Mouse (Mus musculus) gastrocnemius, adult 2 months (tissue): ENCODE data around the gene Mcm8. TPM values are rescaled to one million over a fixed set of nuclear protein-coding genes. Genes with fewer than 3 reads are reported as not detected.
A peak's percentile ranks its signal among the peaks of the same experiment; 100 is the strongest.

Experiments
- DNase-seq: peaks from one replicate; pipeline ENCODE4 v3.0.0; 2022
- H3K27ac ChIP-seq: fragments of 200-600 bp; 2 replicates; pipeline ENCODE4 v1.8.1; 2022; ENCODE audit warnings: mild to moderate bottlenecking
- H3K4me3 ChIP-seq: fragments of 200-600 bp; 2 replicates; pipeline ENCODE4 v1.8.1; 2022; ENCODE audit warnings: mild to moderate bottlenecking, moderate library complexity
- CTCF ChIP-seq: fragments of 200-600 bp; IDR thresholded peaks from 2 replicates; pipeline ENCODE4 v1.8.1; 2022; ENCODE audit warnings: antibody characterized with exemption, mild to moderate bottlenecking, moderate library complexity
- intact Hi-C: fragments of 180-260 bp; cut with DNase I; formaldehyde crosslinking; loops from one replicate; pipeline ENCODE4 v1.15.1; 2025
- total RNA-seq, 2 experiments: library from RNA; stranded (reverse); gene quantifications; 2 replicates each; pipeline ENCODE4 v1.2.3; 2021

Gene Mcm8
- total RNA-seq, 2 experiments from 2014 or later: 1.3 TPM

DNA sequence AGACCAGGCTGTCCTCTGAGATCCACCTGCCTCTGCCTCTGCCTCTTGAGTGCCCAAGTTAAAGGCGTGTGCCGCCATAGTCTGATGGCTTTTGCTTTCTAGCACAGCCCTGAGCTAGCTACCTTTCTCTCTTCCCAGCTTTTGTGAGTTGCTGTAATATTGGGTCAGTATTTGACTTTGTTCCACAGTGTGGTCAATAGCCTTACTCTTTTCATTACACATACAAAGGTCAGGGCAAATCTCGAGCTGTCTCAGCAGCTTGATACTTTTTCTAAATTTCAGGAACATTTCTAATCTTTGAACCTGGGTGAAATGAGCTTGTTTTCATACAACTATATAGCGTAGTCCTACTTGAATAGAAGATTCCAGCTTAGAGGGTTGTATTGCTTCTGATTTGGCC is 32.4 kb downstream of the Mcm8 start:
- intact Hi-C loops: loop anchor here (5.0 kb wide), 1 partner anchor 54 kb away; no protein-coding TSS in a partner anchor
- TF ChIP-seq CTCF: no peak
- no peak for DNase-seq
- Histone ChIP-seq H3K27ac (no peak overlapping the region), H3K4me3 (peak overlapping the region; percentile 82; the same call in 1 of the 2 replicates)

DNA sequence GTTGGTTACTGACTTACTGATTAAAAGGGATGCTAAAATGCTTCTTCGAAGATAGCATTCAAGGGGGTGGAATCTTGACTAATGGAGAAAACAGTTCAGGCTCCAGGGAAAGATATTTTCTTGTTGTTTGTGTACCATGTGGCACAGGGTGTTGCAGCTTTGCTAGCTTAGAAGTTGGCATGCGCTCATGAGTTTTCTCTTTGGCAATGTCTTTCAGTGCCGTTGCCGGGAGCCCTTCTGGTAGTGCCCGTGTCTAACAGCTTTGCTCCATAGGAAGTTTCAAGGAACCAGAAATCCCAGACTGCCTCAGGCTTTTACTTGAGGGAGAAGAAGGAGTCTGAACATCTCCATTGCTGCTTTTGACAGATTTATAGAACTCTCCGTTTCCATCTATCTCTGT is 33.2 kb downstream of the Mcm8 start:
- intact Hi-C loops: loop anchor here (5.0 kb wide), 1 partner anchor 53 kb away; no protein-coding TSS in a partner anchor
- no peak overlapping the region for H3K4me3 ChIP-seq
- TF ChIP-seq CTCF: no peak
- H3K27ac ChIP-seq: no peak overlapping the region
- no peak for DNase-seq

DNA sequence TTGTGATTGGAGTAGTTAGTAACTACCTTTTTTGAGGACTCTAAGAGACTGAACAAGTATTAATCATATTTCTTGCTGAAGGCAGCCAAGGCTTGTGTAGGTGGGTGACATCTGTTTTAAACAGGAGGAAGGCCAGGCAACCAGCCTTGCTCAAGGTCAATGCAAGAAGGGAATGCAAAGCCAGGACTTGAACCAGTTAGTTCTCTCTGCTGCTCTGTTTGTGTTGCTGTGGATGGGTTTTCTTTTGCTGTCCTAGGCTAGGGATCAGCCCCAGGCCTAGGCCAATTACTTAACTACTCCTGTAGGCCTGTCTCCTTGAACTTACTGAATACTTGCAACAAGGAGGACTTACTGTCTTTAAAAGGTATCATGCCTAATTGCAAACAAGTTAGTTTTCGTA is 37.1 kb downstream of the Mcm8 start:
- no peak for TF ChIP-seq CTCF

DNA sequence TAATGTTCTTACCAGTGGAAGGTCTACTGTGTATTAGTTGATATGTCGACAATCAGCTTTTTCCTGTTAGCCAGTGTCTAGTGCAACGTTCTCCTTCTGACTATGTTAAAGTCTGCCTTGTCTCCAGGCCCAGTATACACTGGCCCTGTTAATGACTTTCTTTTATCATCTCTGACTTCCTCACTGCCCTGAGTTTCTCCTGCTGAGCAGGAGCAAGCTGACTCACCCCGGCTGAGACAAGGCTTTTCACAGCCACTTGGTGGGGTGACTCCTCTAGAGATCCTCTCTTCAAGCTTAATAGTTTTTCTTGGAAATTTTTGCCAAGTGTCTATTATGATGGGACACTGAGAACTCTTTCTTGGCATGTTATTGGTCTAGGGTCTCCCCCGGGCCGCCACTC is 40.4 kb downstream of the Mcm8 start:
- DNase-seq: no peak
- TF ChIP-seq CTCF: no peak
- intact Hi-C loops: no loop called here
- Histone ChIP-seq H3K4me3 (no peak overlapping the region), H3K27ac (no peak overlapping the region)

More for the DNA sequence above, 37.1 kb downstream of the Mcm8 start:
- intact Hi-C loops: no loop called here
- no peak for DNase-seq
- H3K27ac ChIP-seq: no peak overlapping the region
- no peak overlapping the region for H3K4me3 ChIP-seq

DNA sequence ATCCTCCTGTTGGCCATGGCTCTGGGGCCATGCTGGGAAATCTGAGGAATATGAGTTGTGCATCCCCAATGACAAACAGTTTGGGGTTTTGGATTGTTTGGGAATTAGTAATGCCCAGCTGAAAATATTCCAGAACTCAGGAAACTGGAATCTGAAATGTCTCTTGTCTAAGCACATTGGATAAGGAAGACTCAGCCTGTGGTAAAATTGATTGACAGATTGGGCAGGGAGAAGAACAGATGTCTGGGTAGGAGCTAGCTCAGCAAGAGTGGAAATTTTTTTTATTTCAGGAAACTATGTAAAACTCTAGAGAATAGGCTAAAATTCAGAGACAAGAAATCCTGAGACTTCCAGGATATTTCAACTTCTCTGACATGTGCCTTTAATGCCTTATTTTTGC is 44.5 kb downstream of the Mcm8 start:
- Histone ChIP-seq H3K27ac (no peak overlapping the region), H3K4me3 (no peak overlapping the region)
- intact Hi-C loops: no loop called here
- DNase-seq: no peak
- TF ChIP-seq CTCF: no peak

DNA sequence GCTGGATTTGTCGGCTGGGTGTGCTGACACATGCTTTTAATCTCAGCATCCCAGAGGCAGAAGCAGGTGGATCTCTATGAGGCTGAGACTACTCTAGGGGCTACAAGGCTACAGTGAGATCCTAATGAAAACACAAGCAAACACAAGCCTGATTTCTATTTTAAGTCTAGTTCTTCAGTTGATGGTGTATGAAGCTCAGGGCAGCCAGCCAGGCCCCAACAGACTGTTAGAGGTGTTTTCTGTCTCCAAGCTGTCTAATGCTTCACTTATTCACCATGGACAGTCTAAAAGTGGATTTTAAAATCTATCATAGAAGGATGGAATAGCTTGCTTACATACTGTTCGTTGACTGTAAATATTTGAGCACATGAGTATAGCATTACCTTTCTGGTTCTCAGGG is 45.5 kb downstream of the Mcm8 start:
- no peak for TF ChIP-seq CTCF
- Histone ChIP-seq H3K27ac (no peak overlapping the region), H3K4me3 (no peak overlapping the region)
- no peak for DNase-seq
- intact Hi-C loops: no loop called here

DNA sequence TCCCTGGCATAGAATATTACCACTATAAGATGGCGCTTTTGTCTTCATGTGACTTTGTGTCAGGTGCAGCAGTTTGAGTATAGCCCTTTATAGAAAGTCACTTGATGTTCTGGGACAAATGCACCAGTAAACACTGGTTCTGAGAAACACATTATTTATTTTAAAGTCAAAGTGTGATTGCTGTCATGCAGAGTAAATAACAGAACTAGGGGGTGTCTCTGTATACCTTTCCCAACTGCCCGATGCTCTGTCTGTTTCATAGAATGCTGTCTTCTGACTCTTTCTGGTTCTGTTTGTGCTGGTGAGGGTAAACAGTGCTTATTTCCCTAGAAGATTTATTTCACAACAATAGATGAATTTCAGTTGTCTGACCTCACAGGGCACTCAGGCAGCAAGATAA is 47.4 kb downstream of the Mcm8 start:
- intact Hi-C loops: no loop called here
- DNase-seq: no peak
- Histone ChIP-seq H3K4me3 (no peak overlapping the region), H3K27ac (no peak overlapping the region)
- TF ChIP-seq CTCF: no peak

DNA sequence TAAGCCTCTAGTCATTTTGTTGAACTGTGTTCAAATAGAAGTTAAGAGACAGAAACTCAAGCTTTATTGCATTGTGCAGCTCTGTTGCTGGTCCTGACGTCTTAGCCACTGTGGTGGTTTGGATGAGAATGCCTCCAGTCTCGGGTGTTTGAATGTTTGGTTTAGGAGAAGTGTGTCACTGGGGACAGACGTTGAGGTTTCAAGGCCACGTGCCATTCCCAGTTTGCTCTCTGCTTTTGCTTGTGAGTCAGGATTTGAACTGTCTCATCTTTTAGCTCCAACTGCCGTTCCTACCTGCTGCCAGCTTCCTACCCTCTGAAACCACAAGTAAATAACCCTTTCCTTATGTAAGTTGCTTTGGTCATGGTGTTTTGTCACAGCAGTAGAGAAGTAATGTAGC is 51.6 kb downstream of the Mcm8 start:
- no peak overlapping the region for H3K27ac ChIP-seq
- DNase-seq: no peak
- no peak for TF ChIP-seq CTCF
- intact Hi-C loops: no loop called here
- H3K4me3 ChIP-seq: no peak overlapping the region

DNA sequence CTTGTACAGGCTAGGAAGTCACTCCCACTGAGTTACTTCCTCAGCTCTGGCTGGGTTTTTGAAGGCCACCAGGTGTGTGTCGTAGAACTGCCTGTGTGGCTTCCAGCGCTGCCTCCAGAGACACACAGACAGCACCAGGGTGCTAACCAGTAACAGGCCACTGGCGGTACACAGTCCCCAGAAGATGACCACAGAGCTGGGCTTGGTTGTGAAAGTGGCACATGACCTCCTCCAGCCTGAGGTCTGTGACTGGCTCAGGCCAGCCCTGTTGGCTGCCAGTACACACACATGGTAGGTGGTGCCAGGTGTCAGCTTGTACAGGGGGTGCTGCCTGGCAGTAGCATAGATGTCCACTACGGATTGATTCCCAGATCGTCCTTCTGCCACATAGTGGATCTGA is 53.7 kb downstream of the Mcm8 start:
- Histone ChIP-seq H3K4me3 (no peak overlapping the region), H3K27ac (no peak overlapping the region)
- no peak for TF ChIP-seq CTCF
- DNase-seq: peak; percentile 24
- intact Hi-C loops: no loop called here

DNA sequence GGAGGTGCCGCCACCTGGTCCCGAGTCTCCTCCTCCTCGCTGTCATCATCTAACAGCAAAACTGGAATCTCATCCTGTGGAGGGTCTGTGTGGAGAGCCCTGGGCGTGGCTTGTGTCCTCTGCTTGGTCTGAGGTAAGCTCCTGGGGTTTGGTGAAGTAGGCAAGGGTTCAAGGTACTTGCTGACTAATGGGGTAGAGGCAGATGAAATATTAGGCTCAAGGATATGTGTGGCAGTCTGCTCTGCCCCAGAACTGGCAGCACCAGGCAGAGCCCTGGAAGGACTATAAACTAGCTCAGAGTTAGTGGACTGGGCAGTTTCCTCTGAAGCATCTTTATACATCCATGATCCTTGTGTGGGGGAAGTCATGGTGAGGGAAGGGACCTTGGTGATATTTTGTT is 54.3 kb downstream of the Mcm8 start:
- TF ChIP-seq CTCF: no peak
- no peak for DNase-seq
- intact Hi-C loops: no loop called here
- H3K27ac ChIP-seq: no peak overlapping the region
- H3K4me3 ChIP-seq: no peak overlapping the region

DNA sequence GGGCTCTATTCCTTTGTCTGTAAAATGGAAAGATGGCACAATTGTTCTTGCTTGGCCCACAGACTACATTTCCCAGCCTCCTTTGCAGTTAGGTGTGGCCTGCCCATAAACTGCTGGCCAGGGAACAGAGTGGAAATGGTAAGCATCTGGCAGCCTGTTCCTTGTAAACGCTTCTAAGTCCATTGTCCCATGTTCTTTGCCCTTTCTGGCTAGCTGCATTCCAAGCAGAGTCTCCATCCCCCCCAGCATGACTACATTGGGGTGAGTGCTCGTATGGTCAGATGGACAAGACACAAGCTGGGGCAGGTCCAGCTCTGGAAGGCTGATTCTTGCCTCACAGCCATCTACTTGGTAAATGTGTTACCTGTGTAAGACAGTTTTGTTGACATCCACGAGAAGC is 55.7 kb downstream of the Mcm8 start:
- Histone ChIP-seq H3K27ac (no peak overlapping the region), H3K4me3 (no peak overlapping the region)
- DNase-seq: no peak
- intact Hi-C loops: no loop called here
- TF ChIP-seq CTCF: no peak

DNA sequence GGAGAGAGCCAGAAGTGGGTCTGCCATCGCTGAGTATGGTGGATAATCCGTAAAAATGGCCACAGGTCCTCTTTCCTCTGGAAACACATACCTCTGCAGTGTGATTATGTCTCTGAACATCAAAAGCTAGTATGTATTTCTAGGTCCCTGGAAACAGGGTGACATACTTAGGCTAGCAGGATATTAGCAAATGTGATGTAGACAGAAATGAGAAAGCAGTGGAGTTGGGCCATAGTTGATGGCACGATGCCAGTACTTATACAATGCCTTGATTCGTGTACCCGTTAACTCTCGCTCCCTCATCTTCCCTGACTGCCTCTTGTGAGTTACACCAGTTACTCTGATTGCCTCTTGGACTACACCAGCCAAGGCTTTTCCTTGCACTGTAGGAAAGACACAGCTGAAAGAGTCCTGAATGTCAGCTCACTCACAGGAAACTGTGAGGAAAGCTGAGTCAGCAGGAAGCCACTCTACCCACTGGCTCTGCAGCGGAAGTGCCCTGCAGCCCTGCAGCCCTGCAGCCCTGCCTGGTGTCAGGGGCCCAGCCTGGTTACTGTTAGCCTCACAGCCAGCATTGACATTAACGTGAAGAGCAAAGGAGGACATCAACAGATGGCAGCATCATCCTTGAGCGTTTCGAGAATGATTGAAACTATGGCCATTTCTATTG is 57.9 kb downstream of the Mcm8 start:
- Histone ChIP-seq H3K27ac (no peak overlapping the region), H3K4me3 (no peak overlapping the region)
- intact Hi-C loops: no loop called here
- DNase-seq: peak; percentile 20
- no peak for TF ChIP-seq CTCF

DNA sequence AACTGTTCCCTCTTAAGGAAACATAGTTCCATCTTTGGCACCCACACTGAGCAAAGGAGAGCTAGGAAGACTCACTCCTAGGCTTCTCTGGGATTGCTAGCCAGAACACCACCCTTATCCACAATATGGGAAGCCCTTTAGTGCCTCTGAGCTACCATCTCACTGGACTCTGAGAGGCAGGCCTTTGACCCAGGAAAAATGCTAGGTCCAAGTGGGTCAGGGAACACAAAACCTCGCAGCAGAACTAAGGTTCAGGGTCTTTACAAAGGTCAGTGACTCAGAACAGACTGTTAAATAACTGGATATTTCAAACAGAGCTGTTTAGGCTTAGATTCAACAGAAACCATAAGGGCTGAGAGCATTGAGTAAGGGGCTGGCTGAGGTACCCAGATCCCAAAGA is 61.0 kb downstream of the Mcm8 start:
- intact Hi-C loops: no loop called here
- no peak for DNase-seq
- no peak for TF ChIP-seq CTCF
- no peak overlapping the region for H3K27ac ChIP-seq
- no peak overlapping the region for H3K4me3 ChIP-seq
